Mouse (Mus musculus): ENCODE measurements around the gene Orai3.
"Not testable (repeated sequence)": the region's sequence is repeated elsewhere in the genome, so short reads cannot be mapped to it uniquely, and the experiment has no call there.

Orai3 gene

DNA sequence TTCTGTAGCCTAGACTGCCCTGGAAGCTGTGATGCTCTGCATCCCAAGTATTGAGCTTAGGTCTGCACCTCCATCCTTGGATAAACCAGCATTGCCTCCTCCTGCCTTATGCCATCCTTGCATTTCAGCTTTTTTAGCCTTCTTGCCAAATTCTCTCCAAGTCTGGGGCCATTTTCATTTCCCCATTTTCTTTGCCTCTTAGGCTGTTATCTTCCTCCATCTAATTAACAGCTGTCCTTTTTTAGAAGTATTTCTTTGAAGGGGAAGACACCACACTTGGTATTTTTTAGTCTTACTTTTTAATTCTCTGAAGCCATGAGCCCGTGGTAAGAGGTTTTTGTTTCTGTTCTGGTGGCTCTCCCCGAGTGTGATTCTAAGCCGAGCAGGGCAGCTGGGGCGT lies 6.0 kb upstream of the Orai3 start:
- no peak for DNase-seq (ENCODE audit: low spot score)

DNA sequence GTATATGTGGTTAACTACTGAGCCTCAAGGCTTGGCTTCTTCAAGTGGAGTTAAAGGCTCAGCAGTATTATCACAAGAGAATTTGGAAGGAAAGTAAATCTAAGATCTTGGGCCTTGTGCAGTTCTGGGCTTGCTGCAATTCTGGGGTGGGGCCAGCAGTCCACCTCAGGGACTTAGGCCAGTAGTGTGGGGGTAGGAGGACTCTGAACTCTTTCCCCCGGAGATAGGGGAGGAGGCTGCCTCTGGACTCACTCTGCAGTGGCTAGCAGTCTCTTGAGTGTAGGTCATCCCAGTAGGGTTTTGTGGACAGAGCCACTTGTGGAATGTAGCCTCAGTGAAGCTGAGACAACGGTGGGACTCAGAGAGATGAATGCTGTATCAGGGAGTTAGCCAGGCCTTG lies 3.9 kb upstream of the Orai3 start:
- DNase-seq (ENCODE audit: low spot score): no peak

DNA sequence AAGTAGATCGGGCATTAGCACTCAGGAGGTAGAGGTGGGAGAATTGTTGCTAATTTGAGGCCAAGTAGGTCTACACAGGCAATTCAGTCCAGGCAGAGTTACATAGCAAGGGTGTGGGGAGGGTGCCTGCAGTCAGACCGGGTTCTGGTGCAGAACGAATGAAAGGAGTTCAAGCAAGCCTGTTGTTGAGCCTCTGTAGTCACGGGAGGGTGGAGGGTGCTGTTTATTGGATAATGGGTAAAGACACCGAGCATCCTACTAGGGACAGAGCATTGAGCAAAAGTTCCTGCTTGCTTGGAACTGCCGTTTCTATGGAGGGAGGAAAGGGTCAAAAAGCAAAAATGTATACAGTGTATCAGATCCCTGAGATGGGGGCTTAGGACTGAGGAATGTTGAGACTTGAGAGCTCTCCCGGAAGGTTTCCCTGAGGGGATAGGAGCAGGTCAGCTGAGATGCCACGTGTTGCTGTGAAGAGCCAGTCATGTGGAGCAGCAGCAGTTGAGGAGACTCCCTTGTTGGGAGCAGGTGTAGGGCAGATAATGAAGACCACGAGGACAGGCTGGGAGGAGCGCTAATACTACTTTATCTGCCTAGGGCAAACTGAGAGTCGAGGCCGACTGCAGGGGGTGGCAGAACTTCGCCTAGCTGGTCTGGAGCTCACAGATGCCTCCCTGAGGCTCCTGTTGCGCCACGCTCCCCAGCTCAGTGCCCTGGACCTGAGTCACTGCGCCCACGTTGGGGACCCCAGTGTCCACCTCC lies 2.6 kb upstream of the Orai3 start:
- no peak for DNase-seq (ENCODE audit: low spot score)

DNA sequence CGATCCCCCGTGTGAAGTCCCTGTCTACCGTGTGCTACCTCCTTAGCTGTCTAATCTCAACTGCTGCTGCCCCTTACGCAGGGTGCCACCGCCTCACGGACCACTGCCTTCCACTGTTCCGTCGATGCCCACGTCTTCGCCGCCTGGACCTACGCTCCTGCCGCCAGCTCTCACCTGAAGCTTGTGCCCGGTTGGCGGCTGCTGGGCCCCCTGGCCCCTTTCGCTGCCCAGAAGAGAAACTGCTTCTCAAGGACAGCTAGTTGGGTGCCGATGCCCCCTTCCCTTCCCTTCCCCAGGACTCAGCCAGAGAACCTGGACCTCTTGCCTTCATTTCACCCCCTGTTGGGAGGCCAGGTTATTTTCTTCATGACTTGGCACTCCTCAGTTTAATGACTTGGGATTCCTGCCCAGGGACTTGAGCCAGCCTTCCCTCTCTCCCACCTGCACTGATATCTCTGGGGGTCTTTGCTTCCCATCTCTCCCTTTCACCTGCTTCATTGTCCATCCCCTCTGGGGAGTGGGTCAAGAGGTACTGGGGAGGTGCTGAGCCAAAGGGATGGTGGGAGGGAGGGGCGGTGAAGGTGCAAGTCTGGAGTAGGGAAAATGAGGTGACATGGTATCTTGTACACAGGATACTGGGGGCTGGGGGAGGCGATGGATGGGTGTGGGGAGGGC lies 1.8 kb upstream of the Orai3 start:
- no peak for DNase-seq (ENCODE audit: low spot score)

DNA sequence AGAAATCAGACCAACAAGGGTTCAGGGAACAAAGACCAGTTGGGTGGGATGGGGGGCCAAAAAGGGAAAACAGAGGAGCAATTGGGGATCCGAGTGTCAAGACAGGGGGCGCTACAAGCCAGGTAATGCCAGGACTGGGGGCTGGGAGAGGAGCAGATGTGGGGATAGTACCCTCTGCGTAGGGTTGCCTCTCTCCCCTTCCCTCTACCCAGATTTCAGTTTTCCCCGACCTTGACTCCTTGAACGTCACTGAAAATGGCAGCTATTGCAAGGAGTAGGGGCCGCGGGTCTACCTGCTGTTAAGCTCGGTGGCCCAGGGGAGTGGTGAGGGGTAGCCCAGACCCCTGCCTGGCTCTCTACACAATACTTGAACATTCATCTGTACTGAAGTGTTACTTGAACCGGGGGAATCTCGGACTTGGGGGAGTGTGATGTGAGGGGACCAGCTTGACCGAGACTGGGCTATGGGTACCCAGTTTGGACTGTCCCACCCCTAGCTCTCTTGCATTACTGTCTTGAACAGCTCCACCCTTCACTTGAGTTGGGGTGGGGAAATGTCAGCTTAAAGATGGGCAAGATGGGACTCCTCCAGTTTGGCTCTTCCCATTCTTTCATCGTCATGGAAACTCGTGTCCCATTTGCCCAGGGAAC lies 1.1 kb upstream of the Orai3 start:
- DNase-seq (ENCODE audit: low spot score): no peak

DNA sequence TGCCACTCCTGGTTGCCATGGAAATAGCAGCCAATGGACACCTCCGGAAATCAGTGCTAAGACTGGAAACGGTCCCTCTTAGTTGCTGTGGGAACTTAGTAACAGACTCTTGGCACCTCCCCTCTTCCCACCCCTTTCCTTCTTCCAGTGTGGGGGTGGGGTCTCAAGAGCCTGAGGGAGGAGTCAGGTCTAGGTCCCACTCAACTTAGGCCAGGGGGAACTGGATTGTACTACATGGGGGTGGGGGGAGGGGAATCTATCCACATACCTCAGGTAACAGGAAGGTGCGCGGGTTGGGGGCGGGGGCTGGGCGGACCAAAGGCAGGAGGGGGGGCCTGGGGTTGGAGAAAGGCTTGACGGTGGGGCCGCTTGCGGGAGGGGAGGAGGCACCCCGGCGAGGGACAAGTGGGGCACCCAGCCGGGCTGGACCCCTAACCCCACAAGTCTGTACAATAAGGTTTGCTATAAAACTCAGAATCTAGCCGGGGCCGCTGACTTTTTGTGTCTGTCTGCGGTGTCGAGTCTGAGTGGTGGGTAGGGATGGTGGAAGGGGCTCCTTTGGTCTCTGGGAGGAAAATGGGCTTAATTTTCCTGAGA lies 520 bp upstream of the Orai3 start:
- peak; percentile 99 for DNase-seq (ENCODE audit: low spot score)

DNA sequence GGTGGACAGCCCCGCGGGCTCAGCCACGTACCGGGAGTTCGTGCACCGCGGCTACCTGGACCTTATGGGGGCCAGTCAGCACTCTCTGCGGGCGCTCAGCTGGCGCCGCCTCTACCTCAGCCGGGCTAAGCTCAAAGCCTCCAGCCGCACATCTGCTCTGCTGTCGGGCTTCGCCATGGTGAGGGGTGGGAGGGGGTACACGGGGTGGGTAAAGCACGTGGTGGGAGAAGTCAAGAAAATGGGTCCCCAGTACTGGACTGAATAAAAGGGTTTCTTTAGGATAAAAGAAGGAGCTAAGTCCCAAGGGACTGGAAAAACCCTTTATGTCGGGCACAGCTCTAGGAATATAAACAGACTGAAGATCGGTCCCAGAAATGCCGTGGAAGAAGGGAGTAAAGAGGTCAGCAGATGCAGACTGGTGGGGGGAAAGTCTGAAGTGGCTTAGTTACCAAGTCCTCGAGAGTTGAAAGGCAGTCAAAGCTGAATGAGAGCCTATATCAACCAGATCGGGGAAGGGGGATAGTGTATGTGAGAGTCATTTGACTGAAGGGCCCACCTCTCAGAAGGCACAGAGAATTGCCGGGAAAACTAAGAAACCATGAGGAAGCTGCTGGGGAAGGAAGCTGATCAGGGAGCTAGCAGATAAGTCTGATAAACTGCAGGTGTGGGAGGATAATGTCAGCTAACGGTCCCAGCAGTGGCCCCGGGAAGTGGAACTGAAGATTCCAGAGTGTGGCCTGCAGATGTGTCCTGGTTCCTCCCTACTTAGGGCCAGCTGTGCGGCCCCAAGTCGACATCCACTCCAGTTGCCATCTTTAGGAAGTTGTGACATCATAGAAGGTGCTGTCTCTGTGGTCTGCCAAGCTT lies 657 bp downstream of the Orai3 start:
- peak; percentile 60 for DNase-seq (ENCODE audit: low spot score)

DNA sequence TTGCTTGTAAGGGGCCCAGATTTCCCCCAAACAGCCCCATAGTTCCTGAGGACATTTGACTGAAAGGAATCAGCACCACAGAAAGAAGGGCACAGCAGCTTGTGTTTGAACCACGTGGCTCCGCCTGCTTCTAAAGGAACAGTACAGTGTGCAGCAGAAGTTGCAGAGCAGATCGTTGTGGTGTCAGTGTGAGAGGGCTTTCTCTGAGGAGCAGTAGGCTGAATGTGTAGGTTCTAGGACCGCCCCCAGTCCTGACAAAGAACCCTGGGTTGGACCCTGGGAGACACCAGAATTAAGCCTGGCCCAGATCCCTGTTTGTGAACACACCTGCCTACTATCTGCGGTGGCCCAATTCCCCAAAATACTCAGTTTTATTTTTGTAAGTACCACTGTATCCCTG lies 1.6 kb downstream of the Orai3 start:
- DNase-seq (ENCODE audit: low spot score): no peak

DNA sequence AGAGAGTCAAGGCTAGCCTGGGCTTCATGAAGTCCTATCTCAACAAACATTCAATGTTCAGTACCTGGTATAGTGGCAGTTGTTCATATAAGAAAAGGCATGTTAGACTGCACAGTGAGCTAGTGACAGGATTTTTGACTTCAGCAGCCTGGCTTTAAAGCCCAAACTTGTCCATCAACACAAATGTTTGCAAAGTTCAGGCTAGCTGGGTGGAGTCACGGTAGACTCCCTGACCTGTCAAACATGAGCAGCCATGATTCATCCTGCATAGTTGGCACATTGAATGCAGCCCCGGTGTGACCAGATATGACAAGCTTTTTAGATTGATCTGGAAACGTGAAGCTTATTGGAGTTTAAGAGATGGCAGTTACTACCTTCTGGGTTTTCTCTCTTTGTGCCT lies 2.5 kb downstream of the Orai3 start:
- DNase-seq (ENCODE audit: low spot score): no peak

DNA sequence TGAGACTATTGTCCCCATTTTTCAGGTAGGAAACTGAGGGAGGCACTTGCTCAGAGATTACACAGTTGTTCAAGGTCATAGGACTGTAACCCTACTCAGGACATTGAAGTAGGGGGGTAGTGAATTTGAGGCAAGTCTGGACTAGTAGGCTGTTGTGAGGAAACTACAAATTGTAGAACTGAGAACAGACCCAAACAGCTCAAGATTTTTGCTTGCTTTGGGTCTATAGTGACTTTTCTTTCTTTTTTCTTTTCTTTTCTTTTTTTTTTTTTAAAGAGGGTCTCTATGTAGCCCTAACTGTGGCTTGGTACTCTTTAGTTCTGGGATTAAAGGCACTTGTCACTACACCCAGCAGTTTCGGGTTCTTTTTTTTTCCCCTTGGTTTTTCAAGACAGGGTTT lies 2.9 kb downstream of the Orai3 start:
- DNase-seq (ENCODE audit: low spot score): no peak

DNA sequence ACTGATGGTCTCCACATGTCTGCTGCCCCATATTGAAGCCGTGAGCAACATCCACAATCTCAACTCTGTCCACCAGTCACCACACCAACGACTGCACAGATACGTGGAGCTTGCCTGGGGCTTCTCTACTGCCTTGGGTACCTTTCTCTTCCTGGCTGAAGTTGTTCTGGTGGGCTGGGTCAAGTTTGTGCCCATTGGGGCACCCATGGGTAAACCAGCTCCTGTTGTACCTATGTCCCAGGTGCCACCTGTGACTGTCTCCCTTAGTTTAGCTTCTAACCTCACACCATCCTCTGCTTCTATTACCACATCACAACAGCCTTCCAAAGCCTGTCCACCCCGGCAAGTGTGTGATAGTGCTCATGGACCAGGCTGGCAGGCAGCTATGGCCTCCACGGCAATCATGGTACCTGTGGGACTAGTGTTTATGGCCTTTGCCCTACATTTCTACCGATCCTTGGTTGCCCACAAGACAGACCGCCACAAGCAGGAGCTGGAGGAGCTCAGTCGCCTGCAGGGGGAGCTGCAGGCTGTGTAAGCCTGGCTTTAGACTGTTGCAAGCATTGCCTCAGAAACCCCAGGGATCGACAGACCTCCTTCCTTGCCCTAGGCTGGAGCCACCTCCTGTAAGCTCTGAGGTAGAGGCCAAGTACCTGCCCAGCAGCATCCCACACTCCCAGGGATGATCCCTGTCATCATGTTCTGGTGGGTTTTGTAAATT lies 4.2 kb downstream of the Orai3 start:
- peak; percentile 85 for DNase-seq (ENCODE audit: low spot score)

DNA sequence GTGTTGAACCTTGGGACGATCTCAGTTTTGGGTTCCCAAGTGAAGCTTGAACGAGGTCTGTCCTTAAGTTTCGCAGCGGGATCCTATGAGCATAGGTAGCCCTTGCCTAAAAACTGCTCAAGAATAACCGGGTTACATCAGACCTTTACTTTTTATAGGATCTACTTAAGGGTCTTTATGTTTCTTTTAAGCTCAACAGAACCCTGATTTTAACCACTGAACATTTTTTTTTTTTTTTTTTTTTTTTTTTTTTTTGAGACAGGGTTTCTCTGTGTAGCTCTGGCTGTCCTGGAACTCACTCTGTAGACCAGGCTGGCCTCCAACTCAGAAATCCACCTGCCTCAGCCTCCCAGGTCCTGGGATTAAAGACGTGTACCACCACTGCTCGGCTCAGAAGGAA lies 6.2 kb downstream of the Orai3 start:
- not testable (repeated sequence) for DNase-seq (ENCODE audit: low spot score)

DNA sequence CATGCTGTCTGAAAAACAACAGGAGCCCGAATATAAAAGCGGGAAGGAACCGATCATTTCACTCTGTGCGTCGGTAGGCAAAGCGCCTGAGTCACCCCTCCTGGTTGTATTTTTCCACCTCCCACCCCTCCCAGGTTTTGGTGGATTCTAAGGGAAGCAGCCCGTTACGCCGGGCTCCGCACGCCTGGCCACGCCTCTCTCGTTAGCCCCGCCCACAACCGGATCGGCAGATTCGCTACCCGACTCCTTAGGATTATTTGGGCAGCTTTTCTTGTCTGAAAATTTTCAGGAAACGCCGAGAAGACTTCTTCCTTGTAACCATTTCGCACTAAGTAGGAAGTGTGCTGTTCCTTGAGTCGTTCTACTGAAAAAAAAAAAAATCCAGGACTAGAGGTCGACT lies 6.8 kb downstream of the Orai3 start, which contains the start of gene Setd1a:
TSS of gene Setd1a (plus strand) at position 245 of the 400 bp plus-strand sequence.
- peak; percentile 92 for DNase-seq (ENCODE audit: low spot score)

DNA sequence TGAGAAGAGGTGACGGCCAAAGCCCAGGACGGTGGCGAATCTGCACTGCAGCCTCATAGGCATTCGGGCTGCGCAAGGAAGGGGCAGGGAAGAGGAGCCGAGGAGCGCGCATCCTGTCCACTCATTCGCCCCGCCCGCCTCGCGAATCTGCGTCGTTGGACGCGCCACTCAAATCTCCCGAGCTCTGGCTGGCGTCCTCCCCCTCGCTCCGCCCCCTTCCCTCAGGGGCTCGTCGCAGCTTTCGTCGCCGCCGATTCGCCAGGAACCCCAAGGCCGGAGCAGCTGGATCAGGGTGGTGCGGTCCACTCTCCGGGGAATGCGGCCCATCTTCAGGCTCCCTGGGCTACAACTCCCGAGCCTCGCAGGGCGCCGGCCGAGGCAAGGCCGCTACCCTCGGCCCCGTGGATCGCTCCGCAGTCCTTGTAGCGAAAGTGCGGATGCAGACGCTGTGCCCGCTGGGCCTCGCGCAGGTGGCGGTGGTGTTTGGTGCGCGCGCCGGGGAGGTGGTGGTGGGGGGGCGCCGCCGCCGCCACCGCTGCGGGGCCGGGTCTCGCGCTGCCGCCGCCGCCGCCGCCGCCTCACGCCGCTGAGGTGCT lies 7.4 kb downstream of the Orai3 start:
- DNase-seq (ENCODE audit: low spot score): peak; percentile 98

DNA sequence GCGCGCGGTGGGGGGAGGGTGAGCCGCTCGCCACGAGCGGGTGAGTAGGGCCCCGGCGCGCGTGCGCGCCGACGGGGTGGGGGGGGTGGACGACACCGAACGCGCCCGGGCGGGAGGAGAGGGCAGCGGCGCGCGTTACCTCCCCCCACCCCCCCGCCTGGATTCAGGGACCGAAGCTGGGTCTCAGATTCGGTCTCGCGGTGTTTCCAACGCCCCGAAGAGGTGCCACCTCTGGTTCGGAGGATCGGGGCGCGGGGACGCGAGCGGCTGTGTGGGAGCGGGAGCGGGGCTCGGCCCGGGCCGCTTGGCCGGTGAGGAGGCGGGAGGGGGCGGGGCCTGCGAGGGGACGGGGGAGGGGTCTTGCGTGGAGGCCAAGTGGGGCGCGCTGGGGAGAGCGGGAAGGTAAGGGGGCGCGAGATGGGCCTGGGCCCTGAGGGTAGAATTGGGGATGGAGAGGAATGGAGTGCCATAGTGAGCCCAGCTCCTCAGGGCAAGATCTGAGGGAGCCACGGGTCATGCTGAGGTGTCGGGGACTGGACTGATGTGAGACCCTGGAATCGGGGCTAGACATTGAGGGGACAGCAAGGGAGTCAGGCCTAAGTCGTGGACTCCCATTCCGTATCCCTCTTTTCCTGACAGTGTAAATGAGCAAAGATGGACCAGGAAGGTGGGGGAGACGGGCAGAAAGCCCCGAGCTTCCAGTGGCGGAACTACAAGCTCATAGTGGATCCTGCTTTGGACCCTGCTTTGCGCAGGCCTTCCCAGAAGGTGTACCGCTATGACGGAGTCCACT lies 8.1 kb downstream of the Orai3 start:
- peak; percentile 81 for DNase-seq (ENCODE audit: low spot score)

DNA sequence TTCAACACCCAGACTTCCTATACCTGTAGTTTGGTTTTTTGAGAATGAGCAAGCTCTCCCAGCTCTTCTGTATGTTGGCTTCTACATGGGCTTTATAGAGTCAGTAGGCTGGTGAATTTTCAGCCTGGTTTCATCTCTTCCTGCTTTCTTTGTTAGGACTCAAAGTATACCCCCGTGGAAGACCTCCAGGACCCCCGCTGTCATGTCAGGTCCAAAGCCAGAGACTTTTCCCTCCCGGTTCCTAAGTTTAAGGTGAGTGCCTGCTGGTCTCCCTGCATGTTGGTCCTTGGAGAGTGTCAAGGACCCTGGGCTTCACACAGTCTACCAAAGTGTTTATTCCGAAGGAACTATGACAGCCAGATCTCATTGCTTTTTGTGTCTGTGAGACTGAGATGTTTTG lies 8.7 kb downstream of the Orai3 start:
- no peak for DNase-seq (ENCODE audit: low spot score)

DNA sequence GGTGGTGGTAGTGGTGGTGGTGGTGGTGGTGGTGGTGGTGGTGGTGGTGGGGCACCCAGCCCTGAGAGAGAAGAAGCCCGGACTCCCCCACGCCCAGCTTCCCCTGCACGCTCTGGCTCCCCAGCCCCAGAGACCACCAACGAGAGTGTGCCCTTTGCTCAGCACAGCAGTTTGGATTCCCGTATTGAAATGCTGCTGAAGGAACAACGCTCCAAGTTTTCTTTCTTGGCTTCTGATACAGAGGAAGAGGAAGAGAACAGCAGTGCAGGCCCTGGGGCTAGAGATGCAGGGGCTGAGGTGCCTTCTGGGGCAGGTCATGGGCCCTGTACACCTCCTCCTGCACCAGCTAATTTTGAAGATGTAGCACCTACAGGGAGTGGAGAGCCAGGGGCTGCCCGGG lies 15.7 kb downstream of the Orai3 start, which contains the start of gene Gm49388:
TSS of gene Gm49388 (plus strand) at position 301 of the 400 bp plus-strand sequence.
- no peak for DNase-seq (ENCODE audit: low spot score)

DNA sequence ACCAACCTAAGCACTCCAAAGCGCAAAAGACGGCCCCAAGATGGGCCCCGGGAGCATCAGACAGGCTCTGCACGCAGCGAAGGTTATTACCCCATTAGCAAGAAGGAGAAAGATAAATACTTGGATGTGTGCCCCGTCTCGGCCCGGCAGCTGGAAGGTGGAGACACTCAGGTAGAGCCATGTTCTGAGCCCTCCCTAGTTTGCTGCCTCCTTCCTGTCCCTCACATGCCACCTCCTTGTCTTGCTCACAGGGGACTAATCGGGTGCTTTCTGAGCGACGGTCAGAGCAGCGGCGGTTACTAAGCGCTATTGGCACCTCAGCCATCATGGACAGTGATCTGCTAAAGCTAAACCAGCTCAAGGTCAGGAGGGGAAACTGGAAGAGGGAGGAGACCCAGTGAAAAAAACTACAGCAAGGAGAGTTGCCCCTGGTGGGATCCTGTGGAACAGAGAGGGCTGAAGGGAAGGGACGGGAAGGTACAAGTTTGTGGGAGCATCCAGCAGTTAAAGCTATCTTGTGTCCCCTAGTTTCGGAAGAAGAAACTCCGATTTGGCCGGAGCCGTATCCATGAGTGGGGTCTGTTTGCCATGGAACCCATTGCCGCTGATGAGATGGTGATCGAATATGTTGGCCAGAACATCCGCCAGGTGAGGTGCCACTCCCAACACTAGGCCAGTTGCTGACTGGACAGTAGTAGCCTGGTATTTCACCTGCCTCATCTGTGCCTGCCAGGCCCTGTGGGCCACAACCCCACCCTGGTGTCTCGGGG lies 27.6 kb downstream of the Orai3 start:
- no peak for DNase-seq (ENCODE audit: low spot score)

DNA sequence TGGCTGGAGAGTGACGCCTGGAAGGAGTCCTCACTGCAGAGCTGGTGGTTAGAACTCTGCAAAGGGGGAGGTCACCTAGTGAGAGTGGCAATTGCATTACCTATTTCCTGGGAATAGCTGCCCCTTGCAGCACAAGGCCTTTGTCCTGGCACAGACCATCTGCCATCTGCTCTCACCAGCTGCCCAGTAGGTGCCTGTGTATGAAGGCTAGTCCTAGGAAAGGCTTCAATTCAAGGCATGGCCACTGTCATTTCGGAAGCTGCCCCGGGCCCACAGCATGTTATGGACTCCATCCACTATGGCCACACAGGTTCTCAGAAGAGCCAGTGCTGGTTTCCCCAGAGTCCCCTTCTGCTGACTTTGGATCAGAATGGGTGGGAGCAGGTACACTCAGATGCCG lies 29.0 kb downstream of the Orai3 start:
- DNase-seq (ENCODE audit: low spot score): peak; percentile 46

Measured in MN1 (cell line).